Mouse (Mus musculus) Patski (cell line): ENCODE measurements around the gene Slc25a28. TPM values are rescaled to one million over a fixed set of nuclear protein-coding genes. Genes with fewer than 3 reads are reported as not detected.

Experiments used
- ATAC-seq: fragments of 100-300 bp; one replicate; pipeline ENCODE4 v1.8.0; 2021
- CTCF ChIA-PET: fragments of 350-600 bp; sonication (Branson Sonifier 250); formaldehyde crosslinking; loops from one replicate; lab custom pipeline; 2022; ENCODE audit warnings: inconsistent platforms; lab: Charles Lee
- POLR2A ChIA-PET: fragments of 350-600 bp; sonication (Branson Sonifier 250); formaldehyde crosslinking; loops from one replicate; lab custom pipeline; 2022; ENCODE audit warnings: antibody characterized with exemption, inconsistent platforms; lab: Charles Lee
- DNase-seq: peaks from one replicate; pipeline ENCODE4 v3.0.0-alpha.2; 2011; ENCODE audit warnings: low read depth, low spot score
- H3K27me3 ChIP-seq: fragments of 371-371 bp; one replicate; pipeline ENCODE4 v1.5.1; 2021
- CTCF ChIP-seq: fragments of 100-300 bp; IDR thresholded peaks from one replicate; pipeline ENCODE4 v1.5.1; 2021
- in situ Hi-C: fragments of 300-500 bp; cut with MboI; formaldehyde crosslinking; loops from 3 replicates; pipeline ENCODE4 v1.11.1; 2018; ENCODE audit warnings: low pct_unique_long_range_greater_than_20kb, mixed read lengths
- polyA plus RNA-seq: library from polyadenylated mRNA; unstranded; gene quantifications from one replicate; pipeline ENCODE4 v1.2.3, GENCODE M21; 2021

The Slc25a28 gene
- polyA plus RNA-seq, 1 experiment from 2014 or later, result 51.9 TPM

GRCm38 (mm10) chr19:43618505-43619030 lies 56.1 kb downstream of the Slc25a28 start:
- no peak for DNase-seq
- POLR2A ChIA-PET, result interaction anchor here (0.8 kb wide), 1 partner anchor 75 kb away, joined by 3 read pairs; no protein-coding TSS in a partner anchor
- no peak for TF ChIP-seq CTCF
- no peak for ATAC-seq
- no peaks in the 10 kb centered on the region for H3K27me3 ChIP-seq
- CTCF ChIA-PET, result interaction anchor here (0.9 to 2.9 kb wide), 5 partner anchors 38 to 89 kb away, joined by 4 to 14 read pairs (median 4); no protein-coding TSS in a partner anchor
- in situ Hi-C loops, result loop anchor here (25.0 kb wide), 1 partner anchor 831 kb away; the partner anchor contains the start of gene Hps1

DNA sequence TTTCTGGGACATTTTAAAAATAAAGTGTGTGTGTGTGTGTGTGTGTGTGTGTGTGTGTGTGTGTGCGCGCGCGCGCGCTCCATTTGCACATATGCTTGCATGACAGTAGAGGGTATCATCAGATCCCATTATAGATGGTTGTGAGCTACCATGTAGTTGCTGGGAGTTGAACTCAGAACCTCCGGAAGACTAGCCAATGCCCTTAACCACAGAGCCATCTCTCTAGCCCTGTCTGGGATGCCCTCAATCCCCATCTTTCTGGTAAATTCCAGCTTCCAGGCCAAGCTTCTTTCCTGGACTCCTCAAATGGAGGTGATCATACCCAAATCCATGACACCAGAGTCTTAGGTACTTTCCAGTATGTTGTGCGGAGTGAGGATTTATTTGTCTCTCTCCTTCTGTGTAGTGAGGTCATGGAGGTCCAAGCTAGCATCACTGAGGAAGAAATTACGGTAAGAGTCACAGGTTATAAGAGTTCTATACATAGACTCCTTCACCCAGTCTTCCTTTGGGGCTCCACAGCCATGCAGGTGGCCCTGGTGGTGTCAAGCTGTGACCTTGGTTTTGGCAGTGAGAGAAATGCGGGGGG lies 56.8 kb downstream of the Slc25a28 start:
- POLR2A ChIA-PET, result interaction anchor here (1.0 kb wide), 1 partner anchor 13 kb away, joined by 3 read pairs; no protein-coding TSS in a partner anchor
- TF ChIP-seq CTCF, result no peak
- no peak for ATAC-seq
- in situ Hi-C loops, result loop anchor here (25.0 kb wide), 1 partner anchor 831 kb away; the partner anchor contains the start of gene Hps1
- CTCF ChIA-PET, result interaction anchor here (0.9 to 2.9 kb wide), 4 partner anchors 38 to 88 kb away, joined by 4 to 14 read pairs (median 4); no protein-coding TSS in a partner anchor
- H3K27me3 ChIP-seq, result no peaks in the 10 kb centered on the region
- DNase-seq, result no peak

DNA sequence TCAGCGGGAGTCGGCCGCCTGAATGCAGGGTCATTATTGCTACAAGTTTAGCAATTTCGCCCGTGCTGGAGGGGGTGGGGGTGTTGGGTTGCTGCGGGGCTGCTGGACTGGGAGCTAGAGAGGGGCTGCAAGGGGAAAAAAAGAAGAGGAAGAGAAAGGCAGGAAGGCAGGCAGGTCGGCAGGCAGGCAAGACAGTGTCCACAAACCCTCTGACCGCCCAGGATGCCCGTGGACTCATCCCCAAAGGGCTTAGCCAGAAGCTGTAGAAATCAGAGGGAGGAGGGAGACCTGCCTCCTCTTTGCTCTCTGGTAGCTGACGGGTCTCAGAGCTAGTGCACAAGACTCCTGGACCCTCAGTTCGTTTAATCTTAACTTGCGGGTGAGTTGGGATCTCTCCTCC lies 57.8 kb downstream of the Slc25a28 start:
- DNase-seq, result no peak
- H3K27me3 ChIP-seq, result no peaks in the 10 kb centered on the region
- ATAC-seq, result no peak
- ChIA-PET POLR2A (interaction anchor here (1.0 kb wide), 1 partner anchor 12 kb away, joined by 3 read pairs; no protein-coding TSS in a partner anchor), CTCF (interaction anchor here (2.9 kb wide), 1 partner anchor 87 kb away, joined by 14 read pairs; no protein-coding TSS in a partner anchor)
- in situ Hi-C loops, result loop anchor here (25.0 kb wide), 1 partner anchor 830 kb away; the partner anchor contains the start of gene Hps1
- TF ChIP-seq CTCF, result no peak

DNA sequence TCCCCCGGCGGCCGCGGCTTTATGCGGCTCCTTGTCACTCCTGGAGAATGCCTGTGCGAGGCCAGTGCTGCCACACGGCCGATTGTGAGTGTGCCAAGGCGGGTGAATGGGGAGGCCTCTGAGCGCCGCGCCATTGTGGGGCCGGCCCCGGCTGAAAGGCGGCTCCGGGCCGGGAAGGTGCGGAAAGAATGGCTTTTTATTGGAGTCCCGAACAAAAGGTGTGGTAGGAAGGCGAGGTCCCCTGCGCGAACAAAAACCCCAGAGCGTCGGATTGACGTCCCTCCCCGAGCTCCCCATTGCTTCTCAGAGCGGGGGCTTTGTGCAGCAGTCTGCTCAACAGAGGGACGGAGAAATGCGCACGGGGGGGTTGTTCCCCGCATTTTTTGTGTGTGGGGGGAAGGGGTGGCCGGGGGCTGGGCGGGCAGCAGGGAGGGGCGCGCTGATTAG lies 58.2 kb downstream of the Slc25a28 start:
- no peaks in the 10 kb centered on the region for H3K27me3 ChIP-seq
- no peak for ATAC-seq
- POLR2A ChIA-PET, result interaction anchor here (0.6 kb wide), 1 partner anchor 39 kb away, joined by 5 read pairs; no protein-coding TSS in a partner anchor

DNA sequence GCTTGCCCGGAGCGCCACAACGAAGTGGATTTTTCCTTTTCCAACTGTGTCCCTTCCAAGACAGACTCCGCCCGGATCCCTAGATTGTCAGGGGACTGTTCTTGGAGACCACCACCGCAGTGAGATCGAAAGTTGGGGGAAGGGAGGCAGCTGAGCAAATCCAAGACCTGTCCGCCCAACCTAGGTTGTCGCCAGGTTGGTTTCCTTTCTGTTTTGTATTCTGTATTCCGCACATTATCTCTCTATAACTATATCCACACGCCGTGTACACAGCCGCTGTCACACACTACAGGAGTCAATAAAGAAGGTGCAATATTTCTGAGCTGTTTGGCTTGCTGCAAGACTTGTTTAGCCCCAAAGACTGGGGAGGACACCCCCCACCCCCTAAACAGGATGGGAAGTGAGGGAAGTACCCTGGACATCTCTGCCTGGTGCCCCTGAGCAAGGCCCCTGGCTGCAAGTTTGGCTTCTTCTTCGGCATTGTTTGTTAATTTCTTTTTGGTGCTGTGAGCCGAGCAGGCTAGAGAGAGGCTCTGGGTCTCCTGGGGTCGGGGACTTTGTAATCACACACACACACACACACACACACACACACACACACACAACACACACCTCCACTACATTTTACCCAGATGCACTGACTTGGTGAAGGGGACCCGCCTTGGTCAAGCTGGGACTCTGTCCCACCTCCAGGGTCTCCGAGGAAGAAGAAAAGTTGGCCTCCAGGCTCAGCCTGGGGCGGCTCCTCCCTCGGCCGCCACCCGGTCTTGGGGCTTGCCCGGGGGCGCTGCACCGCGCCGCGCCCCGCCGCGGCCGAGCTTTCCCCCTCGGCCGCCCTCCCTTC lies 58.9 kb downstream of the Slc25a28 start:
- no peaks in the 10 kb centered on the region for H3K27me3 ChIP-seq
- ATAC-seq, result no peak
- no peak for DNase-seq
- TF ChIP-seq CTCF, result no peak
- CTCF ChIA-PET, result interaction anchor here (1.4 kb wide), 1 partner anchor 8 kb away, joined by 3 read pairs; no protein-coding TSS in a partner anchor
- in situ Hi-C loops, result loop anchor here (25.0 kb wide), 1 partner anchor 828 kb away; the partner anchor contains the start of gene Hps1
- POLR2A ChIA-PET, result interaction anchor here (0.6 kb wide), 1 partner anchor 39 kb away, joined by 5 read pairs; no protein-coding TSS in a partner anchor

More for the DNA sequence above, 58.2 kb downstream of the Slc25a28 start:
- no peak for TF ChIP-seq CTCF
- DNase-seq, result no peak
- in situ Hi-C loops, result loop anchor here (25.0 kb wide), 1 partner anchor 829 kb away; the partner anchor contains the start of gene Hps1
- CTCF ChIA-PET, result no interaction called here

DNA sequence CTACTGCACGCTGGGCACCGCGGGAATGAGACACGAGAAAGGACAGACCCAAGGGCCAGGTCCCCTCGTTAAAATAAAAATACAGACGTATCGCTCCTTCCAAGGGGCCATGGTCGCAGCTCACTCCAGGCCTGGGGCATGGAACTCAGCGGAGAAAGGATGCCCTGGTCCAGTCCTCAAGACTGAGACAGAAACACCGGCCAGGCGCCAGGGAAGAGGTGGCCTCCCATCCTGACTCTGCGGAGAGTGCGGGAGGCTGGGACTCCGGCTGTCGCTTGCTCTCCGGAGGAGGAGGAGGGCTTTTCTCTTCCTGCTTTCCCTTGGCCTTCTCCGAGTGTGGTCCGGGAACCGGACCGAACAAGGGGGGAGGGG lies 59.6 kb downstream of the Slc25a28 start:
- H3K27me3 ChIP-seq, result no peaks in the 10 kb centered on the region
- no peak for ATAC-seq
- DNase-seq, result no peak
- in situ Hi-C loops, result loop anchor here (25.0 kb wide), 1 partner anchor 828 kb away; the partner anchor contains the start of gene Hps1
- CTCF ChIA-PET, result interaction anchor here (1.4 kb wide), 1 partner anchor 9 kb away, joined by 3 read pairs; no protein-coding TSS in a partner anchor
- TF ChIP-seq CTCF, result no peak
- POLR2A ChIA-PET, result interaction anchor here (0.6 kb wide), 1 partner anchor 87 kb away, joined by 3 read pairs; no protein-coding TSS in a partner anchor

DNA sequence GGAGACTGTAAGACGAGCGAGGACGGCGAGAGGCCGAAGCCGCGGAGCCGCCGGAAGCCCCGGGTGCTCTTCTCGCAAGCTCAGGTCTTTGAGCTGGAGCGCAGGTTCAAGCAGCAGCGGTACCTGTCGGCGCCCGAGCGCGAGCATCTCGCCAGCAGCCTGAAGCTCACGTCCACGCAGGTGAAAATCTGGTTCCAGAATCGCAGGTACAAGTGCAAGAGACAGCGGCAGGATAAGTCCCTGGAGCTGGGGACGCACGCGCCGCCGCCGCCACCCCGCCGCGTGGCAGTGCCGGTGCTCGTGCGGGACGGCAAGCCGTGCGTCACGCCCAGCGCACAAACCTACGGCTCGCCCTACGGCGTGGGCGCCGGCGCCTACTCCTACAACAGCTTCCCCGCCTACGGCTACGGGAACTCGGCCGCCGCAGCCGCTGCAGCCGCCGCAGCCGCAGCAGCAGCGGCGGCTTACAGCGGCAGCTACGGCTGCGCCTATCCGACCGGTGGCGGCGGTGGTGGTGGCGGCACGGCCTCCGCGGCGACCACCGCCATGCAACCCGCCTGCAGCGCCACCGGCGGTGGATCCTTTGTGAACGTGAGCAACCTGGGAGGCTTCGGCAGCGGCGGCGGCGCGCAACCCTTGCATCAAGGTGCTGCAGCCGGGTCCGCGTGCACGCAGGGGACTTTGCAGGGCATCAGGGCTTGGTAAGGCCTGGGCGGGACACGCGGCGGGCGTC lies 60.2 kb downstream of the Slc25a28 start:
- no peak for DNase-seq
- ChIA-PET POLR2A (interaction anchor here (0.6 kb wide), 1 partner anchor 87 kb away, joined by 3 read pairs; no protein-coding TSS in a partner anchor), CTCF (interaction anchor here (1.4 to 3.2 kb wide), 2 partner anchors 9 kb away, joined by 3 to 13 read pairs; no protein-coding TSS in a partner anchor)
- in situ Hi-C loops, result loop anchor here (25.0 kb wide), 1 partner anchor 827 kb away; the partner anchor contains the start of gene Hps1
- no peak for TF ChIP-seq CTCF
- ATAC-seq, result no peak
- no peaks in the 10 kb centered on the region for H3K27me3 ChIP-seq

Other genes with a start within 250 kb of the Slc25a28 start
- not detected for gene Cnnm1, start 234.4 kb downstream of the Slc25a28 start, polyA plus RNA-seq
- gene Got1, start 150.3 kb downstream of the Slc25a28 start, polyA plus RNA-seq, result 311 TPM
- 0.14 TPM for gene Nkx2-3, start 62.6 kb downstream of the Slc25a28 start, polyA plus RNA-seq
- gene Entpd7, start 14.8 kb upstream of the Slc25a28 start, polyA plus RNA-seq, result 8.4 TPM
- 7.1 TPM for gene Cutc, start 78.1 kb upstream of the Slc25a28 start, polyA plus RNA-seq
- gene Cox15, start 78.1 kb upstream of the Slc25a28 start, polyA plus RNA-seq, result 32.7 TPM
- gene Abcc2, start 107.3 kb upstream of the Slc25a28 start, polyA plus RNA-seq, result not detected